Mouse (Mus musculus) hindbrain, embryonic 16.5 days (tissue): ENCODE measurements around the gene Col15a1. TPM values are rescaled to one million over a fixed set of nuclear protein-coding genes. Genes with fewer than 3 reads are reported as not detected.

Experiments used
- ATAC-seq: fragments of 200-750 bp; cut with Nextera tagmentation; 2 replicates; pipeline ENCODE4 v1.8.0; 2017; ENCODE audit warnings: moderate TSS enrichment, moderate library complexity
- H3K27ac ChIP-seq: fragments of 300-500 bp; sonication (generic); 2 replicates; pipeline ENCODE4 v1.5.1; 2014; ENCODE audit warnings: low read depth, mild to moderate bottlenecking, control low read depth, low read length, moderate library complexity
- H3K27me3 ChIP-seq: fragments of 300-500 bp; sonication (generic); replicated peaks from 2 replicates; pipeline ENCODE4 v1.6.1; 2014; ENCODE audit warnings: low read length; ENCODE audit not compliant: control insufficient read depth, insufficient read depth
- H3K36me3 ChIP-seq: fragments of 300-500 bp; sonication (generic); 2 replicates; pipeline ENCODE4 v1.6.1; 2014; ENCODE audit warnings: mild to moderate bottlenecking, low read length, moderate library complexity, mixed read lengths; ENCODE audit not compliant: control insufficient read depth, insufficient read depth
- H3K4me1 ChIP-seq: fragments of 300-500 bp; sonication (generic); 2 replicates; pipeline ENCODE4 v1.6.1; 2014; ENCODE audit warnings: low read depth, low read length; ENCODE audit not compliant: control insufficient read depth, insufficient read depth
- H3K4me2 ChIP-seq: fragments of 300-500 bp; sonication (generic); 2 replicates; pipeline ENCODE4 v1.6.1; 2014; ENCODE audit warnings: mild to moderate bottlenecking, low read length, control low read depth, moderate library complexity
- H3K4me3 ChIP-seq: fragments of 300-500 bp; sonication (generic); 2 replicates; pipeline ENCODE4 v1.5.1; 2014; ENCODE audit warnings: mild to moderate bottlenecking, low read length, control low read depth, moderate library complexity
- H3K9ac ChIP-seq: fragments of 300-500 bp; sonication (generic); 2 replicates; pipeline ENCODE4 v1.6.1; 2014; ENCODE audit warnings: low read depth, mild to moderate bottlenecking, control low read depth, low read length, moderate library complexity
- H3K9me3 ChIP-seq: fragments of 300-500 bp; sonication (generic); 2 replicates; pipeline ENCODE4 v1.6.1; 2014; ENCODE audit warnings: mild to moderate bottlenecking, low read length, moderate library complexity; ENCODE audit not compliant: control insufficient read depth
- WGBS: fragments of 180-500 bp; shearing (Covaris S2); extraction: QIAGEN DNeasy Blood & Tissue Kit; methylation state at CpG from one replicate; pipeline ENCODE4 v1.1.7; 2014; 5-methylcytosine and 5-hydroxymethylcytosine counted together
- polyA plus RNA-seq: library from polyadenylated mRNA; unstranded; fragments of >200 nt; fragmentation: Nextera tagmentation; extraction: Ambion mirVana; gene quantifications from 2 replicates; pipeline ENCODE4 v1.2.1, GENCODE M21; 2015

Gene Col15a1
- polyA plus RNA-seq, 1 experiment from 2014 or later: 3.4 TPM

- no peaks in the 10 kb centered on the region for H3K27me3 ChIP-seq
- H3K9ac ChIP-seq: no peak overlapping the region
- no peak for ATAC-seq
- no peak overlapping the region for H3K27ac ChIP-seq
- no peaks in the 10 kb centered on the region for H3K36me3 ChIP-seq
- H3K9me3 ChIP-seq: no peaks in the 10 kb centered on the region
- no peak overlapping the region for H3K4me3 ChIP-seq
- H3K4me1 ChIP-seq: no peaks in the 10 kb centered on the region
- H3K4me2 ChIP-seq: no peak overlapping the region
- WGBS: 91% methylated on average over 8 of the region's 8 CpGs
Observed at GRCm38 (mm10) chr4:47313710-47314410, 105.9 kb downstream of the Col15a1 start.

GRCm38 (mm10) chr4:47315458-47315857 is 107.5 kb downstream of the Col15a1 start:
- Histone ChIP-seq H3K9me3 (no peaks in the 10 kb centered on the region), H3K27ac (no peak overlapping the region), H3K4me1 (no peaks in the 10 kb centered on the region), H3K9ac (no peak overlapping the region), H3K4me2 (no peak overlapping the region), H3K36me3 (no peaks in the 10 kb centered on the region), H3K27me3 (no peaks in the 10 kb centered on the region), H3K4me3 (no peak overlapping the region)
- ATAC-seq: no peak
- 77% methylated on average over 2 of the region's 2 CpGs for WGBS

- H3K36me3 ChIP-seq: no peaks in the 10 kb centered on the region
- WGBS: 76% methylated on average over 6 of the region's 6 CpGs
- ATAC-seq: no peak
- H3K4me3 ChIP-seq: no peak overlapping the region
- no peaks in the 10 kb centered on the region for H3K9me3 ChIP-seq
- no peaks in the 10 kb centered on the region for H3K4me1 ChIP-seq
- no peak overlapping the region for H3K27ac ChIP-seq
- H3K27me3 ChIP-seq: no peaks in the 10 kb centered on the region
- no peak overlapping the region for H3K9ac ChIP-seq
- H3K4me2 ChIP-seq: no peak overlapping the region
Observed at GRCm38 (mm10) chr4:47316432-47316831, 108.5 kb downstream of the Col15a1 start.

GRCm38 (mm10) chr4:47319561-47320321 is 111.8 kb downstream of the Col15a1 start:
- Histone ChIP-seq H3K36me3 (no peaks in the 10 kb centered on the region), H3K9ac (no peak overlapping the region), H3K9me3 (no peaks in the 10 kb centered on the region), H3K27ac (no peak overlapping the region), H3K4me2 (no peak overlapping the region), H3K4me3 (no peak overlapping the region), H3K27me3 (no peaks in the 10 kb centered on the region), H3K4me1 (no peaks in the 10 kb centered on the region)
- WGBS: 87% methylated on average over 10 of the region's 10 CpGs
- ATAC-seq: no peak

GRCm38 (mm10) chr4:47322315-47322714 is 114.4 kb downstream of the Col15a1 start:
- Histone ChIP-seq H3K36me3 (no peaks in the 10 kb centered on the region), H3K27me3 (no peaks in the 10 kb centered on the region), H3K9ac (no peak overlapping the region), H3K4me1 (no peaks in the 10 kb centered on the region), H3K4me2 (no peak overlapping the region), H3K9me3 (no peaks in the 10 kb centered on the region), H3K4me3 (no peak overlapping the region), H3K27ac (no peak overlapping the region)
- 84% methylated on average over 3 of the region's 3 CpGs for WGBS
- no peak for ATAC-seq

- Histone ChIP-seq H3K36me3 (no peaks in the 10 kb centered on the region), H3K4me2 (no peak overlapping the region), H3K9me3 (no peaks in the 10 kb centered on the region), H3K9ac (no peak overlapping the region), H3K27ac (no peak overlapping the region), H3K27me3 (no peaks in the 10 kb centered on the region), H3K4me1 (no peaks in the 10 kb centered on the region), H3K4me3 (no peak overlapping the region)
- ATAC-seq: no peak
- 65% methylated on average over 1 of the region's 1 CpGs for WGBS
Observed at GRCm38 (mm10) chr4:47324206-47324605, 116.2 kb downstream of the Col15a1 start.

GRCm38 (mm10) chr4:47327782-47328181 is 119.8 kb downstream of the Col15a1 start:
- Histone ChIP-seq H3K27ac (no peak overlapping the region), H3K9ac (no peak overlapping the region), H3K4me3 (no peak overlapping the region), H3K4me2 (no peak overlapping the region), H3K4me1 (no peaks in the 10 kb centered on the region), H3K36me3 (no peaks in the 10 kb centered on the region), H3K9me3 (no peaks in the 10 kb centered on the region), H3K27me3 (no peaks in the 10 kb centered on the region)
- no peak for ATAC-seq
- 86% methylated on average over 3 of the region's 3 CpGs for WGBS

- Histone ChIP-seq H3K4me2 (no peak overlapping the region), H3K36me3 (no peaks in the 10 kb centered on the region), H3K4me1 (no peaks in the 10 kb centered on the region), H3K9ac (no peak overlapping the region), H3K27ac (no peak overlapping the region), H3K9me3 (no peaks in the 10 kb centered on the region), H3K4me3 (no peak overlapping the region), H3K27me3 (no peaks in the 10 kb centered on the region)
- no peak for ATAC-seq
- WGBS: 20% methylated on average over 1 of the region's 1 CpGs
Observed at GRCm38 (mm10) chr4:47329285-47329684, 121.3 kb downstream of the Col15a1 start.

GRCm38 (mm10) chr4:47330378-47331052 is 122.6 kb downstream of the Col15a1 start:
- 91% methylated on average over 13 of the region's 13 CpGs for WGBS
- no peaks in the 10 kb centered on the region for H3K4me1 ChIP-seq
- no peak overlapping the region for H3K9ac ChIP-seq
- no peaks in the 10 kb centered on the region for H3K27me3 ChIP-seq
- H3K36me3 ChIP-seq: no peaks in the 10 kb centered on the region
- H3K4me2 ChIP-seq: no peak overlapping the region
- no peak for ATAC-seq
- no peak overlapping the region for H3K27ac ChIP-seq
- H3K4me3 ChIP-seq: no peak overlapping the region
- H3K9me3 ChIP-seq: no peaks in the 10 kb centered on the region
